Mouse (Mus musculus) MEL (cell line): ENCODE data around the gene Tspan2. TPM values are rescaled to one million over a fixed set of nuclear protein-coding genes. Genes with fewer than 3 reads are reported as not detected.

Experiments used
- DNase-seq: peaks from one replicate; pipeline ENCODE4 v3.0.0; 2011; ENCODE audit warnings: low read depth, low spot score
- H3K27ac ChIP-seq: 2 replicates; pipeline ENCODE4 v1.5.1; 2012; ENCODE audit warnings: low read depth, mild to moderate bottlenecking, control low read depth, low read length, moderate library complexity; ENCODE audit not compliant: control insufficient read depth
- H3K27me3 ChIP-seq, 2 experiments: fragments of 150-350 bp in 1 of 2; sonication (generic) in 1 of 2; 2 replicates each; pipeline ENCODE4 v1.6.1; 2012; ENCODE audit warnings: low read length in 2 of 2, mild to moderate bottlenecking in 2 of 2, improper control_type of control experiment in 1 of 2, moderate library complexity in 1 of 2; ENCODE audit not compliant: insufficient read depth in 2 of 2, control insufficient read depth in 1 of 2
- H3K36me3 ChIP-seq, 2 experiments: 2 replicates each; pipeline ENCODE4 v1.6.1; 2012 to 2014; ENCODE audit warnings: low read length in 2 of 2, improper control_type of control experiment in 1 of 2, inconsistent platforms in 1 of 2, mild to moderate bottlenecking in 1 of 2; ENCODE audit not compliant: insufficient read depth in 2 of 2, control insufficient read depth in 1 of 2
- H3K4me1 ChIP-seq, 2 experiments: fragments of 150-350 bp in 1 of 2; sonication (generic) in 1 of 2; 2 replicates each; pipeline ENCODE4 v1.6.1; 2012; ENCODE audit warnings: low read length in 2 of 2, improper control_type of control experiment in 1 of 2, mild to moderate bottlenecking in 1 of 2; ENCODE audit not compliant: insufficient read depth in 2 of 2, control insufficient read depth in 1 of 2
- H3K4me3 ChIP-seq, 2 experiments: fragments of 150-350 bp in 1 of 2; sonication (generic) in 1 of 2; 2 replicates each; pipeline ENCODE4 v1.5.1; 2012; ENCODE audit warnings: low read depth in 2 of 2, low read length in 2 of 2, mild to moderate bottlenecking in 2 of 2, moderate library complexity in 2 of 2, control low read depth in 1 of 2, improper control_type of control experiment in 1 of 2; ENCODE audit not compliant: control insufficient read depth in 1 of 2, insufficient read depth in 1 of 2
- H3K79me2 ChIP-seq: 2 replicates; pipeline ENCODE4 v1.6.1; 2012; ENCODE audit warnings: mild to moderate bottlenecking, low read length, moderate library complexity; ENCODE audit not compliant: control insufficient read depth, poor library complexity, insufficient read depth
- H3K9ac ChIP-seq: 2 replicates; pipeline ENCODE4 v1.6.1; 2012; ENCODE audit warnings: low read depth, mild to moderate bottlenecking, control low read depth, low read length, moderate library complexity; ENCODE audit not compliant: control insufficient read depth, poor library complexity, severe bottlenecking
- H3K9me3 ChIP-seq: fragments of 150-350 bp; sonication (generic); replicated peaks from 2 replicates; pipeline ENCODE4 v1.6.1; 2012; ENCODE audit warnings: mild to moderate bottlenecking, low read length, improper control_type of control experiment, moderate library complexity; ENCODE audit not compliant: insufficient read depth
- BHLHE40 ChIP-seq: IDR thresholded peaks from 2 replicates; pipeline ENCODE4 v1.6.1; 2012; ENCODE audit warnings: low read depth, mild to moderate bottlenecking, inconsistent platforms, low read length, improper control_type of control experiment, borderline replicate concordance
- CTCF ChIP-seq, 3 experiments: IDR thresholded peaks in 2 of 3; conservative IDR thresholded peaks in 1 of 3; 2 replicates each; pipeline ENCODE4 v1.5.1; 2011 to 2012; ENCODE audit warnings: low read length in 3 of 3, low read depth in 2 of 3, mild to moderate bottlenecking in 2 of 3, improper control_type of control experiment in 1 of 3, inconsistent platforms in 1 of 3, mixed read lengths in 1 of 3, moderate library complexity in 1 of 3; ENCODE audit not compliant: control insufficient read depth in 1 of 3, insufficient read depth in 1 of 3, poor library complexity in 1 of 3, severe bottlenecking in 1 of 3
- ELF1 ChIP-seq: IDR thresholded peaks from 2 replicates; pipeline ENCODE4 v1.6.1; 2014; ENCODE audit warnings: low read depth, mild to moderate bottlenecking, inconsistent platforms, low read length, improper control_type of control experiment, moderate library complexity
- EP300 ChIP-seq, 2 experiments: IDR thresholded peaks; 2 replicates each; pipeline ENCODE4 v1.6.1; 2011; ENCODE audit warnings: improper control_type of control experiment in 2 of 2, low read length in 2 of 2, low read depth in 1 of 2, mild to moderate bottlenecking in 1 of 2
- ETS1 ChIP-seq: IDR thresholded peaks from 2 replicates; pipeline ENCODE4 v1.6.1; 2012; ENCODE audit warnings: low read depth, mild to moderate bottlenecking, inconsistent platforms, low read length, improper control_type of control experiment, moderate library complexity
- GABPA ChIP-seq: IDR thresholded peaks from 2 replicates; pipeline ENCODE4 v1.6.1; 2012; ENCODE audit warnings: low read depth, mild to moderate bottlenecking, inconsistent platforms, low read length, improper control_type of control experiment, moderate library complexity
- JUND ChIP-seq: IDR thresholded peaks from 2 replicates; pipeline ENCODE4 v1.6.1; 2011; ENCODE audit warnings: low read depth, mild to moderate bottlenecking, improper control_type of control experiment, low read length
- KAT2A ChIP-seq: conservative IDR thresholded peaks from 2 replicates; pipeline ENCODE4 v1.6.1; 2012; ENCODE audit warnings: low read depth, low read length, improper control_type of control experiment, inconsistent platforms
- MAFK ChIP-seq: IDR thresholded peaks from 2 replicates; pipeline ENCODE4 v1.6.1; 2011; ENCODE audit warnings: low read depth, mild to moderate bottlenecking, low read length, improper control_type of control experiment, borderline replicate concordance
- MAX ChIP-seq: IDR thresholded peaks from 2 replicates; pipeline ENCODE4 v1.6.1; 2011; ENCODE audit warnings: low read length, improper control_type of control experiment
- MEF2A ChIP-seq: IDR thresholded peaks from 2 replicates; pipeline ENCODE4 v1.6.1; 2014; ENCODE audit warnings: low read depth, mild to moderate bottlenecking, inconsistent platforms, low read length, improper control_type of control experiment; ENCODE audit not compliant: poor library complexity, insufficient replicate concordance, severe bottlenecking; ENCODE audit errors: extremely low read depth
- MXI1 ChIP-seq: IDR thresholded peaks from 2 replicates; pipeline ENCODE4 v1.6.1; 2011; ENCODE audit warnings: mild to moderate bottlenecking, low read depth, low read length, improper control_type of control experiment
- MYB ChIP-seq: IDR thresholded peaks from 2 replicates; pipeline ENCODE4 v1.6.1; 2011; ENCODE audit warnings: mild to moderate bottlenecking, low read depth, low read length, improper control_type of control experiment
- MYC ChIP-seq: IDR thresholded peaks from 2 replicates; pipeline ENCODE4 v1.6.1; 2011; ENCODE audit warnings: low read depth, mild to moderate bottlenecking, low read length, improper control_type of control experiment, moderate library complexity
- NELFE ChIP-seq: IDR thresholded peaks from 2 replicates; pipeline ENCODE4 v1.6.1; 2011; ENCODE audit warnings: low read depth, low read length, improper control_type of control experiment
- NRF1 ChIP-seq: IDR thresholded peaks from 2 replicates; pipeline ENCODE4 v1.6.1; 2014; ENCODE audit warnings: low read depth, mild to moderate bottlenecking, inconsistent platforms, low read length, improper control_type of control experiment, moderate library complexity; ENCODE audit not compliant: poor library complexity, insufficient read depth, severe bottlenecking
- POLR2AphosphoS2 ChIP-seq: IDR thresholded peaks from 2 replicates; pipeline ENCODE4 v1.6.1; 2011; ENCODE audit warnings: low read length, improper control_type of control experiment
- RAD21 ChIP-seq: IDR thresholded peaks from 2 replicates; pipeline ENCODE4 v1.6.1; 2011; ENCODE audit warnings: mild to moderate bottlenecking, low read depth, low read length, improper control_type of control experiment
- RCOR1 ChIP-seq: IDR thresholded peaks from 2 replicates; pipeline ENCODE4 v1.6.1; 2012; ENCODE audit warnings: low read depth, mild to moderate bottlenecking, inconsistent platforms, low read length, improper control_type of control experiment
- SIN3A ChIP-seq: IDR thresholded peaks from 2 replicates; pipeline ENCODE4 v1.6.1; 2012; ENCODE audit warnings: low read length, improper control_type of control experiment, inconsistent platforms
- TCF12 ChIP-seq: IDR thresholded peaks from 2 replicates; pipeline ENCODE4 v1.6.1; 2014; ENCODE audit warnings: low read depth, mild to moderate bottlenecking, inconsistent platforms, low read length, improper control_type of control experiment, moderate library complexity
- USF2 ChIP-seq, 2 experiments: IDR thresholded peaks; 2 replicates each; pipeline ENCODE4 v1.6.1; 2011 to 2012; ENCODE audit warnings: improper control_type of control experiment in 2 of 2, low read length in 2 of 2, borderline replicate concordance in 1 of 2, inconsistent platforms in 1 of 2, low read depth in 1 of 2, mild to moderate bottlenecking in 1 of 2; ENCODE audit not compliant: insufficient read depth in 1 of 2
- ZKSCAN1 ChIP-seq: IDR thresholded peaks from 2 replicates; pipeline ENCODE4 v1.6.1; 2012; ENCODE audit warnings: low read depth, mild to moderate bottlenecking, inconsistent platforms, low read length, improper control_type of control experiment, moderate library complexity
- ZNF384 ChIP-seq: IDR thresholded peaks from 2 replicates; pipeline ENCODE4 v1.6.1; 2012; ENCODE audit warnings: low read depth, mild to moderate bottlenecking, inconsistent platforms, low read length, improper control_type of control experiment
- polyA plus RNA-seq, 2 experiments: library from polyadenylated mRNA; stranded (reverse) in 1 of 2; unstranded in 1 of 2; fragments of >175 nt in 1 of 2; fragments of >200 nt in 1 of 2; gene quantifications; 2 replicates each; pipeline versions ENCODE4 v1.2.1 to v1.2.4; 2012; ENCODE audit warnings: low replicate concordance in 2 of 2, low read depth in 1 of 2; ENCODE audit not compliant: insufficient read length in 2 of 2, insufficient read depth in 1 of 2, missing spikeins in 1 of 2
- total RNA-seq: library from RNA; depleted of rRNA; stranded (reverse); fragments of 300-350 nt; gene quantifications from 2 replicates; pipeline ENCODE4 v1.2.3, GENCODE M21; 2012

The Tspan2 gene
- total and polyA plus RNA-seq, 3 experiments: not detected

- Histone ChIP-seq H3K27me3 (no peaks in the 10 kb centered on the region), H3K4me1 (no peaks in the 10 kb centered on the region), H3K9me3 (no peaks in the 10 kb centered on the region), H3K36me3 (no peaks in the 10 kb centered on the region), H3K79me2 (no peaks in the 10 kb centered on the region), H3K27ac (no peak overlapping the region), H3K9ac (no peak overlapping the region), H3K4me3 (no peak overlapping the region)
- TF ChIP-seq NRF1 (no peak), NELFE (no peak), MAX (no peak), ELF1 (no peak), ZKSCAN1 (no peak), TCF12 (no peak), MYB (no peak), RCOR1 (no peak), RAD21 (no peak), SIN3A (no peak), JUND (no peak), POLR2AphosphoS2 (no peak), MXI1 (no peak), BHLHE40 (no peak), MEF2A (no peak), ETS1 (no peak), MAFK (no peak), EP300 (IDR thresholded peaks at IDR 0.05; ENCODE audit: low read depth in 1 of 2, low read length in 2 of 2) (no peak)
- DNase-seq: no peak
These were observed 11.8 kb downstream of the Tspan2 start for GRCm38 (mm10) chr3:102746174-102746573.

GRCm38 (mm10) chr3:102748038-102748437 is 13.7 kb downstream of the Tspan2 start:
- Histone ChIP-seq H3K27me3 (no peaks in the 10 kb centered on the region), H3K4me1 (no peaks in the 10 kb centered on the region), H3K36me3 (no peaks in the 10 kb centered on the region), H3K9ac (no peak overlapping the region), H3K27ac (no peak overlapping the region), H3K79me2 (no peaks in the 10 kb centered on the region), H3K9me3 (no peaks in the 10 kb centered on the region), H3K4me3 (no peak overlapping the region)
- TF ChIP-seq ELF1: no peak
- TF ChIP-seq KAT2A: no peak
- TF ChIP-seq ZNF384: no peak
- TF ChIP-seq USF2 (IDR thresholded peaks at IDR 0.05; ENCODE audit: borderline replicate concordance in 1 of 2, insufficient read depth in 1 of 2, low read depth in 1 of 2, low read length in 2 of 2): no peak
- no peak for TF ChIP-seq GABPA
- no peak for TF ChIP-seq CTCF (IDR thresholded peaks at IDR 0.05 in 2 of 3, conservative IDR thresholded peaks at IDR 0.05 in 1 of 3; ENCODE audit: control insufficient read depth in 1 of 3, insufficient read depth in 1 of 3, low read depth in 2 of 3, low read length in 3 of 3, poor library complexity in 1 of 3, severe bottlenecking in 1 of 3)
- TF ChIP-seq RAD21: no peak
- TF ChIP-seq MAFK: no peak
- no peak for TF ChIP-seq MYC
- DNase-seq: no peak
